Mouse (Mus musculus): ENCODE data around the gene Asb10.
A peak's percentile ranks its signal among the peaks of the same experiment; 100 is the strongest.

The Asb10 gene

GRCm38 (mm10) chr5:24535731-24536130, 5.0 kb downstream of the Asb10 start:
- DNase-seq (ENCODE audit: low spot score), result no peak

- DNase-seq (ENCODE audit: low spot score), result no peak
Measured at GRCm38 (mm10) chr5:24534292-24534691, 6.5 kb downstream of the Asb10 start.

- DNase-seq (ENCODE audit: low spot score), result no peak
Measured at GRCm38 (mm10) chr5:24533391-24533790, 7.4 kb downstream of the Asb10 start.

- peak; percentile 93 for DNase-seq (ENCODE audit: low spot score)
Measured at GRCm38 (mm10) chr5:24530042-24530689, 10.6 kb downstream of the Asb10 start.

GRCm38 (mm10) chr5:24527780-24528179, 13.0 kb downstream of the Asb10 start:
- no peak for DNase-seq (ENCODE audit: low spot score)

GRCm38 (mm10) chr5:24526889-24527230, 13.9 kb downstream of the Asb10 start, which contains the start of gene Gbx1:
Gene Gbx1, minus strand, starts transcription at chr5:24527202.
- DNase-seq (ENCODE audit: low spot score), result peak; percentile 29

GRCm38 (mm10) chr5:24526190-24526888, 14.4 kb downstream of the Asb10 start:
- no peak for DNase-seq (ENCODE audit: low spot score)

- no peak for DNase-seq (ENCODE audit: low spot score)
Measured at GRCm38 (mm10) chr5:24525360-24526189, 15.2 kb downstream of the Asb10 start.

GRCm38 (mm10) chr5:24524522-24524921, 16.3 kb downstream of the Asb10 start:
- DNase-seq (ENCODE audit: low spot score), result no peak

- no peak for DNase-seq (ENCODE audit: low spot score)
Measured at GRCm38 (mm10) chr5:24523806-24524205, 17.0 kb downstream of the Asb10 start.

GRCm38 (mm10) chr5:24521366-24521765, 19.4 kb downstream of the Asb10 start:
- no peak for DNase-seq (ENCODE audit: low spot score)

- peak; percentile 33 for DNase-seq (ENCODE audit: low spot score)
Measured at GRCm38 (mm10) chr5:24512271-24512670, 28.5 kb downstream of the Asb10 start.

GRCm38 (mm10) chr5:24510635-24511034, 30.1 kb downstream of the Asb10 start:
- DNase-seq (ENCODE audit: low spot score), result peak; percentile 56

- no peak for DNase-seq (ENCODE audit: low spot score)
Measured at GRCm38 (mm10) chr5:24508406-24508805, 32.4 kb downstream of the Asb10 start.

GRCm38 (mm10) chr5:24505513-24505912, 35.3 kb downstream of the Asb10 start:
- DNase-seq (ENCODE audit: low spot score), result no peak

- no peak for DNase-seq (ENCODE audit: low spot score)
Measured at GRCm38 (mm10) chr5:24502786-24503185, 38.0 kb downstream of the Asb10 start.

- DNase-seq (ENCODE audit: low spot score), result no peak
Measured at GRCm38 (mm10) chr5:24500851-24501250, 39.9 kb downstream of the Asb10 start.

- no peak for DNase-seq (ENCODE audit: low spot score)
Measured at GRCm38 (mm10) chr5:24499113-24499512, 41.7 kb downstream of the Asb10 start.

GRCm38 (mm10) chr5:24497526-24497925, 43.3 kb downstream of the Asb10 start:
- no peak for DNase-seq (ENCODE audit: low spot score)

GRCm38 (mm10) chr5:24496756-24497155, 44.0 kb downstream of the Asb10 start:
- no peak for DNase-seq (ENCODE audit: low spot score)

GRCm38 (mm10) chr5:24495019-24495418, 45.8 kb downstream of the Asb10 start:
- DNase-seq (ENCODE audit: low spot score), result no peak

GRCm38 (mm10) chr5:24492546-24493285, 48.1 kb downstream of the Asb10 start:
- no peak for DNase-seq (ENCODE audit: low spot score)

All from urinary bladder, postnatal 25 days (tissue).